Mouse (Mus musculus) megakaryocyte, embryonic 14.5 days (primary cell): Measurements from ENCODE around the gene Itga9.

Experiments used
- FLI1 ChIP-seq: IDR thresholded peaks from 2 replicates; pipeline ENCODE4 v1.6.1; 2012; ENCODE audit warnings: low read length, inconsistent platforms, mixed read lengths
- GATA1 ChIP-seq: IDR thresholded peaks from 3 replicates; pipeline ENCODE4 v1.6.1; 2012; ENCODE audit warnings: mixed read lengths, low read length, inconsistent platforms, borderline replicate concordance

GRCm38 (mm10) chr9:118678020-118678750 is 71.7 kb downstream of the Itga9 start:
- no peak for TF ChIP-seq GATA1
- TF ChIP-seq FLI1 = no peak
